Mouse (Mus musculus) G1E (cell line): ENCODE data around the gene Hsd3b7.

Source experiments
- CTCF ChIP-seq: IDR thresholded peaks from 2 replicates; pipeline ENCODE4 v1.5.1; 2012; ENCODE audit warnings: low read depth, low read length, inconsistent platforms, mixed read lengths
- GATA1 ChIP-seq: IDR thresholded peaks from 2 replicates; pipeline ENCODE4 v1.6.1; 2012; ENCODE audit warnings: borderline replicate concordance, low read length, inconsistent platforms, mixed read lengths
- GATA2 ChIP-seq: IDR thresholded peaks from 2 replicates; pipeline ENCODE4 v1.6.1; 2012; ENCODE audit warnings: low read depth, low read length, inconsistent platforms, borderline replicate concordance
- POLR2AphosphoS5 ChIP-seq: IDR thresholded peaks from 2 replicates; pipeline ENCODE4 v1.6.1; 2012; ENCODE audit warnings: low read depth, low read length, inconsistent platforms; ENCODE audit not compliant: insufficient replicate concordance

- TF ChIP-seq CTCF (no peak), GATA1 (no peak), POLR2AphosphoS5 (no peak), GATA2 (no peak)
Measured at GRCm38 (mm10) chr7:127776878-127777473, 23.4 kb upstream of the Hsd3b7 start.
